Mouse (Mus musculus) liver, embryonic 14.5 days (tissue): ENCODE measurements at regions not wholly inside any gene's neighbourhood (a gene's known extent, or its start where the extent isn't known, plus 50 kb on each side); places are given as distances from the start of the nearest gene placed in this dataset.

Experiments
- CTCF ChIP-seq: IDR thresholded peaks from 2 replicates; pipeline ENCODE4 v1.5.1; 2016; ENCODE audit warnings: antibody characterized with exemption, low read depth, control low read depth
- EP300 ChIP-seq: IDR thresholded peaks from 2 replicates; pipeline ENCODE4 v1.6.1; 2016; ENCODE audit warnings: antibody characterized with exemption, low read depth

GRCm38 (mm10) chr5:101345406-101345805 lies 319.4 kb downstream of the Nkx6-1 start:
- no peak for TF ChIP-seq CTCF
- no peak for TF ChIP-seq EP300
